Mouse (Mus musculus) myocyte (in vitro differentiated cells): ENCODE results near the gene Foxd3. TPM values are rescaled to one million over a fixed set of nuclear protein-coding genes. Genes with fewer than 3 reads are reported as not detected.
"Not testable (repeated sequence)": the region's sequence is repeated elsewhere in the genome, so short reads cannot be mapped to it uniquely, and the experiment has no call there.

Experiments used
- H3K27me3 ChIP-seq: one replicate; pipeline ENCODE4 v1.6.1; 2011; ENCODE audit not compliant: control insufficient read depth, insufficient read depth, insufficient read length
- H3K36me3 ChIP-seq: one replicate; pipeline ENCODE4 v1.6.1; 2011; ENCODE audit not compliant: control insufficient read depth, insufficient read depth
- H3K4me2 ChIP-seq: one replicate; pipeline ENCODE4 v1.6.1; 2011; ENCODE audit warnings: low read depth, control low read depth
- H3K4me3 ChIP-seq: one replicate; pipeline ENCODE4 v1.5.1; 2011; ENCODE audit warnings: mild to moderate bottlenecking, control low read depth, moderate library complexity
- H3K79me2 ChIP-seq: one replicate; pipeline ENCODE4 v1.6.1; 2011; ENCODE audit not compliant: control insufficient read depth, insufficient read depth
- H3ac ChIP-seq: one replicate; pipeline ENCODE4 v1.6.1; 2011; ENCODE audit not compliant: control insufficient read depth, insufficient read length
- CEBPB ChIP-seq: IDR thresholded peaks from 2 replicates; pipeline ENCODE4 v1.6.1; 2011; ENCODE audit warnings: mild to moderate bottlenecking, moderate library complexity; ENCODE audit not compliant: poor library complexity, insufficient read depth, severe bottlenecking
- E2F4 ChIP-seq: IDR thresholded peaks from one replicate; pipeline ENCODE4 v1.6.1; 2011; ENCODE audit warnings: mild to moderate bottlenecking, control low read depth, moderate library complexity; ENCODE audit not compliant: insufficient read depth
- MAX ChIP-seq: IDR thresholded peaks from one replicate; pipeline ENCODE4 v1.6.1; 2011; ENCODE audit warnings: low read depth, mild to moderate bottlenecking, control low read depth
- MYOD1 ChIP-seq, 3 experiments: IDR thresholded peaks; one replicate each; pipeline ENCODE4 v1.6.1; 2011; ENCODE audit warnings: control low read depth in 2 of 3, low read depth in 2 of 3, mild to moderate bottlenecking in 2 of 3, moderate library complexity in 1 of 3; ENCODE audit not compliant: insufficient read length in 2 of 3, control insufficient read depth in 1 of 3
- MYOG ChIP-seq, 3 experiments: IDR thresholded peaks; one replicate each; pipeline ENCODE4 v1.6.1; 2011; ENCODE audit warnings: control low read depth in 2 of 3, low read depth in 2 of 3, mild to moderate bottlenecking in 2 of 3; ENCODE audit not compliant: insufficient read length in 2 of 3, control insufficient read depth in 1 of 3, insufficient read depth in 1 of 3
- POLR2A ChIP-seq: IDR thresholded peaks from one replicate; pipeline ENCODE4 v1.6.1; 2011; ENCODE audit warnings: low read depth, mild to moderate bottlenecking, control low read depth, moderate library complexity; ENCODE audit not compliant: insufficient read length
- POLR2AphosphoS2 ChIP-seq: IDR thresholded peaks from one replicate; pipeline ENCODE4 v1.6.1; 2011; ENCODE audit warnings: low read depth, control low read depth; ENCODE audit not compliant: insufficient read length
- REST ChIP-seq: IDR thresholded peaks from one replicate; pipeline ENCODE4 v1.6.1; 2011; ENCODE audit warnings: mild to moderate bottlenecking, control low read depth, moderate library complexity; ENCODE audit not compliant: insufficient read depth, insufficient read length
- SRF ChIP-seq: IDR thresholded peaks from one replicate; pipeline ENCODE4 v1.6.1; 2011; ENCODE audit warnings: low read depth; ENCODE audit not compliant: control insufficient read depth, insufficient read length
- TCF12 ChIP-seq: IDR thresholded peaks from one replicate; pipeline ENCODE4 v1.6.1; 2011; ENCODE audit warnings: mild to moderate bottlenecking, control low read depth; ENCODE audit not compliant: poor library complexity, insufficient read depth, severe bottlenecking
- TCF3 ChIP-seq: IDR thresholded peaks from one replicate; pipeline ENCODE4 v1.6.1; 2011; ENCODE audit warnings: low read depth, control low read depth; ENCODE audit not compliant: insufficient read length
- USF1 ChIP-seq: IDR thresholded peaks from one replicate; pipeline ENCODE4 v1.6.1; 2011; ENCODE audit warnings: low read depth, mild to moderate bottlenecking, control low read depth, moderate library complexity
- polyA plus RNA-seq: library from polyadenylated mRNA; unstranded; fragments of >200 nt; fragmentation: generic; extraction: Trizol; gene quantifications from one replicate; pipeline ENCODE4 v1.2.1, GENCODE M21; 2012; ENCODE audit warnings: missing spikeins

The Foxd3 gene
- polyA plus RNA-seq, 1 experiment, result not detected

DNA sequence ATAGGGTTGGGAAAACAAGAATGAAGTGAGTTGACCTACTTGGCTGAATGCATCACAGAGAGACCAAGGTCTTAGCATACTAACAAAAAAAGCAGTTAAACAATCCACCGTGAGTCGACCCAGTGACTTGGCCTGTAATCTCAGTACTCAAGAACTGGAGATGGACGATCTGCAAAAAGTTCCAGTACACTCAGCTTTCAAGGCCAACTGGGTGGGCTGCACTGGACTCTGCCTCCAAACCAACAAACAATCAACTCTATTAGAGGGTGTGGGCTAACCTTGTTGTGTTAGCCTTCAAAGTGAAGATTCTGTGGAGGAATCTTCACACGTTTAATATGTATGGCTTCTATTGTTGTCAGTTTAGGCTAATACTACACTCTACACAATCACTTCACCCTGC is 20.1 kb upstream of the Foxd3 start:
- H3K79me2 ChIP-seq, result no peaks in the 10 kb centered on the region
- H3K4me2 ChIP-seq, result no peak overlapping the region
- TF ChIP-seq MYOD1 (IDR thresholded peaks at IDR 0.05; ENCODE audit: control insufficient read depth in 1 of 3, insufficient read length in 2 of 3, low read depth in 2 of 3) (no peak), SRF (no peak), MYOG (IDR thresholded peaks at IDR 0.05; ENCODE audit: control insufficient read depth in 1 of 3, insufficient read depth in 1 of 3, insufficient read length in 2 of 3, low read depth in 2 of 3) (no peak), POLR2AphosphoS2 (no peak), TCF3 (no peak), USF1 (no peak), MAX (no peak), POLR2A (no peak), CEBPB (no peak), E2F4 (no peak), TCF12 (no peak), REST (no peak)
- H3K4me3 ChIP-seq, result no peak overlapping the region
- no peaks in the 10 kb centered on the region for H3K27me3 ChIP-seq
- H3ac ChIP-seq, result no peak overlapping the region
- no peaks in the 10 kb centered on the region for H3K36me3 ChIP-seq

GRCm38 (mm10) chr4:99636711-99637110 is 19.4 kb upstream of the Foxd3 start:
- H3K79me2 ChIP-seq, result no peaks in the 10 kb centered on the region
- no peaks in the 10 kb centered on the region for H3K36me3 ChIP-seq
- H3ac ChIP-seq, result no peak overlapping the region
- no peak overlapping the region for H3K4me3 ChIP-seq
- H3K4me2 ChIP-seq, result no peak overlapping the region
- TF ChIP-seq USF1, result no peak
- no peak for TF ChIP-seq TCF12
- no peak for TF ChIP-seq TCF3
- TF ChIP-seq REST, result no peak
- TF ChIP-seq E2F4, result no peak
- no peak for TF ChIP-seq MYOG (IDR thresholded peaks at IDR 0.05; ENCODE audit: control insufficient read depth in 1 of 3, insufficient read depth in 1 of 3, insufficient read length in 2 of 3, low read depth in 2 of 3)
- TF ChIP-seq CEBPB, result no peak
- no peak for TF ChIP-seq POLR2A
- TF ChIP-seq MYOD1 (IDR thresholded peaks at IDR 0.05; ENCODE audit: control insufficient read depth in 1 of 3, insufficient read length in 2 of 3, low read depth in 2 of 3), result no peak
- no peaks in the 10 kb centered on the region for H3K27me3 ChIP-seq

DNA sequence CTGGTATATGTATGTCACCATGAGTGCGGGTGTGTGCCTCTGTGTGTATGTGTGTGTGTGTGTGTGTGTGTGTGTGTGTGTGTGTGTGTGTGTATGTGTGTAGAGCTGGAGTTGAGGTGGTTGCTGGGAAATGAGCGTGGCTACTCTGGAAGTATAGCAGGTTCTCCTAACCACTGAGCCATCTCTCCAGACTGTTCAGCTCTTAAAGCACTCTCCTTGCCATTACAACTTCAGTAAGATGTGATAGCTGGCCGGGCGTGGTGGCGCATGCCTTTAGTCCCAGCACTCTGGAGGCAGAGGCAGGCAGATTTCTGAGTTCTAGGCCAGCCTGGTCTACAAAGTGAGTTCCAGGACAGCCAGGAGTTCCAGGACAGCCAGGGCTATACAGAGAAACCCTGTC is 15.5 kb upstream of the Foxd3 start:
- H3K4me2 ChIP-seq, H3K27me3 ChIP-seq, H3K4me3 ChIP-seq, H3K36me3 ChIP-seq, H3K79me2 ChIP-seq, H3ac ChIP-seq: not testable (repeated sequence)

GRCm38 (mm10) chr4:99641920-99642319 is 14.2 kb upstream of the Foxd3 start:
- TF ChIP-seq MYOD1 (IDR thresholded peaks at IDR 0.05; ENCODE audit: control insufficient read depth in 1 of 3, insufficient read length in 2 of 3, low read depth in 2 of 3) (no peak), REST (no peak), MYOG (IDR thresholded peaks at IDR 0.05; ENCODE audit: control insufficient read depth in 1 of 3, insufficient read depth in 1 of 3, insufficient read length in 2 of 3, low read depth in 2 of 3) (no peak), MAX (no peak), TCF3 (no peak), CEBPB (no peak), USF1 (no peak), SRF (no peak), TCF12 (no peak), POLR2AphosphoS2 (no peak), E2F4 (no peak), POLR2A (no peak)
- Histone ChIP-seq H3K79me2 (no peaks in the 10 kb centered on the region), H3K27me3 (no peaks in the 10 kb centered on the region), H3ac (no peak overlapping the region), H3K4me3 (no peak overlapping the region), H3K36me3 (no peaks in the 10 kb centered on the region), H3K4me2 (no peak overlapping the region)

DNA sequence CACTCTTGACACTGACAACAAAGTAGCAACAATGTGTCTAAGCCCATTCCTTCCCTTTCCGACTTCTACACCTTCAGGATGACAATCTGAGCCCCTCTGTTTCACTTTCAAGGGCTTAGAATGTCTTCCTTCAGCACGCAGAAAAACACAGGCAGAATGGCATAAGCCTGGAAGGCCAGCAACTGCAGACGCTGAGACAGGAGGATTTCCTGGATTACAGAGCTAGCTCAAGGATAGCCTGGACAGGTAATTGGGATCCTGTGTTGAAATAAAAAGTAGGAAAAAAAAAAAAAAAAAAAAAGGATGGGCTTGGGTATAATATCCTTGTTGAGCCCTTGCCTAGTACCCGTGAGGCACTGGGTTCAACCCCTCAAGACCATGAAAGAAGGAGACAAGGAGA is 10.5 kb upstream of the Foxd3 start:
- no peaks in the 10 kb centered on the region for H3K79me2 ChIP-seq
- no peaks in the 10 kb centered on the region for H3K27me3 ChIP-seq
- H3K36me3 ChIP-seq, result no peaks in the 10 kb centered on the region
- no peak overlapping the region for H3K4me2 ChIP-seq
- H3ac ChIP-seq, result no peak overlapping the region
- TF ChIP-seq USF1, result no peak
- TF ChIP-seq MYOD1 (IDR thresholded peaks at IDR 0.05; ENCODE audit: control insufficient read depth in 1 of 3, insufficient read length in 2 of 3, low read depth in 2 of 3), result no peak
- no peak for TF ChIP-seq TCF12
- no peak for TF ChIP-seq REST
- TF ChIP-seq CEBPB, result no peak
- no peak for TF ChIP-seq MAX
- TF ChIP-seq TCF3, result no peak
- no peak overlapping the region for H3K4me3 ChIP-seq
